Mouse (Mus musculus): ENCODE measurements around the gene Rdh12.

DNA sequence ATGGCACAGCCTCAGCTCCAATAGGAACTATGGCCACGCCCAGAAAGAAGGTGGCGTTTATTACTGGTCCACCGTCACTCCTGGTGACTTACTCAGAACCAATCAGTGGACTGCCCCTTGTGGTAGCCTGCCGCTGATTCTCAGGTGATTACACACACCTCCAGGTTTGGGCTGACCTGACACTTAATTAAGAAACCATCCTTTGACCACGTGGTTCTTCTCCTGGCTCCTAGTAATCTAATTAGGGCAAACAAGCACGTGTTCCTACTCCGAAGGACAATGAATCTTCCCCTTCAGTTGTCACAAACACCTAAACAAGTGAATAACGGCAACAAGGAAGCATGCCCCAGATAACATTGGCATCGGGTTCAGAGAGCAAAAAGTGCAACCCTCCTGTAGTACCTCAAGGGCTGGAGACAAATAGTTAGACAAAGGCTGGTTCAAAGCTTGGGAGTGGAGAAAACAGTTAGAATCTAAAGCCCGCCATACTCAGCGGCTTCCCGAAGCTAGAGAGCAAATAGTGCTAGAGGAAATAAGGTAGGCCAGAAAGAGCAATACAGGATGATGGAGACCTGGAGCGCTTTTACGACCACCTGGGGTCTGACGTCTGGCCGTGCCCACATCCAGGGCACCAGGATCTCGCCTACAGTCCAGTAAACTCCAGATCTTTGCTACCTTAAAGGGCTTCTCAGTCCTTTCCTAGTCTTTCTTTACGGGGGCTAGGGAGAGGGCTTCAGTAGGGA is 17.6 kb upstream of the Rdh12 start:
- peak; percentile 40; the same call in 1 of the 2 replicates for TF ChIP-seq CTCF (IDR thresholded peaks at IDR 0.05; ENCODE audit: low read depth)
- TF ChIP-seq EP300 (IDR thresholded peaks at IDR 0.05; ENCODE audit: low read depth) = no peak
